Mouse (Mus musculus) thymus, adult 2 months (tissue): ENCODE measurements around the gene Hnrnpc. TPM values are rescaled to one million over a fixed set of nuclear protein-coding genes. Genes with fewer than 3 reads are reported as not detected.
"Not testable (repeated sequence)": the region's sequence is repeated elsewhere in the genome, so short reads cannot be mapped to it uniquely, and the experiment has no call there.

ENCODE experiments used
- DNase-seq: peaks from one replicate; pipeline ENCODE4 v3.0.0; 2021
- H3K27ac ChIP-seq: fragments of 200-500 bp; 2 replicates; pipeline ENCODE4 v1.5.1; 2012; ENCODE audit warnings: low read length, control low read depth; ENCODE audit not compliant: control insufficient read depth, insufficient read depth
- H3K27me3 ChIP-seq: fragments of 200-500 bp; 2 replicates; pipeline ENCODE4 v1.6.1; 2012; ENCODE audit warnings: mild to moderate bottlenecking, low read length, moderate library complexity, mixed read lengths; ENCODE audit not compliant: control insufficient read depth, insufficient read depth
- H3K36me3 ChIP-seq: fragments of 200-500 bp; 2 replicates; pipeline ENCODE4 v1.6.1; 2012; ENCODE audit warnings: mild to moderate bottlenecking, low read length, moderate library complexity; ENCODE audit not compliant: control insufficient read depth, insufficient read depth
- H3K4me1 ChIP-seq: fragments of 200-500 bp; replicated peaks from 2 replicates; pipeline ENCODE4 v1.6.1; 2012; ENCODE audit warnings: low read length; ENCODE audit not compliant: control insufficient read depth, insufficient read depth
- H3K4me3 ChIP-seq: fragments of 200-500 bp; 2 replicates; pipeline ENCODE4 v1.5.1; 2012; ENCODE audit warnings: mild to moderate bottlenecking, low read length, control low read depth, moderate library complexity; ENCODE audit not compliant: control insufficient read depth, insufficient read depth
- CTCF ChIP-seq: fragments of 200-500 bp; IDR thresholded peaks from 2 replicates; pipeline ENCODE4 v1.5.1; 2012; ENCODE audit warnings: mild to moderate bottlenecking, control low read depth, low read length, moderate library complexity, borderline replicate concordance; ENCODE audit not compliant: control insufficient read depth, poor library complexity, insufficient read depth; ENCODE audit errors: extremely low read depth
- POLR2A ChIP-seq: fragments of 200-500 bp; IDR thresholded peaks from 2 replicates; pipeline ENCODE4 v1.6.1; 2012; ENCODE audit warnings: mild to moderate bottlenecking, low read length, control low read depth, moderate library complexity; ENCODE audit not compliant: control insufficient read depth, poor library complexity, insufficient read depth; ENCODE audit errors: extremely low read depth
- WGBS: fragments of 180-500 bp; shearing (Covaris S2); methylation state at CpG from one replicate; pipeline ENCODE4 v1.1.7; 2018; 5-methylcytosine and 5-hydroxymethylcytosine counted together
- polyA plus RNA-seq: library from polyadenylated mRNA; depleted of rRNA; stranded (reverse); fragments of >200 nt; gene quantifications from 2 replicates; pipeline ENCODE4 v1.2.3, GENCODE M21; 2012

Hnrnpc gene
- polyA plus RNA-seq, 1 experiment = 171 TPM

- H3K4me3 ChIP-seq = no peak overlapping the region
Measured at GRCm38 (mm10) chr14:52045966-52046565, 57.8 kb downstream of the Hnrnpc start.

GRCm38 (mm10) chr14:52044901-52045678 is 58.7 kb downstream of the Hnrnpc start:
- TF ChIP-seq POLR2A (no peak), CTCF (no peak)
- H3K4me3 ChIP-seq = no peak overlapping the region
- no peaks in the 10 kb centered on the region for H3K4me1 ChIP-seq
- no peaks in the 10 kb centered on the region for H3K27me3 ChIP-seq
- DNase-seq = peak; percentile 60
- no peaks in the 10 kb centered on the region for H3K36me3 ChIP-seq
- WGBS = 7% methylated on average over 8 of the region's 8 CpGs
- no peak overlapping the region for H3K27ac ChIP-seq

More at GRCm38 (mm10) chr14:52045966-52046565, 57.8 kb downstream of the Hnrnpc start:
- no peak for DNase-seq
- Histone ChIP-seq H3K36me3 (no peaks in the 10 kb centered on the region), H3K27me3 (no peaks in the 10 kb centered on the region), H3K27ac (no peak overlapping the region), H3K4me1 (no peaks in the 10 kb centered on the region)
- WGBS = 92% methylated on average over 9 of the region's 9 CpGs
- TF ChIP-seq CTCF (no peak), POLR2A (no peak)

GRCm38 (mm10) chr14:52043446-52043845 is 60.4 kb downstream of the Hnrnpc start:
- WGBS = 78% methylated on average over 6 of the region's 6 CpGs
- TF ChIP-seq POLR2A (no peak), CTCF (no peak)
- Histone ChIP-seq H3K36me3 (no peaks in the 10 kb centered on the region), H3K27ac (no peak overlapping the region), H3K27me3 (no peaks in the 10 kb centered on the region), H3K4me1 (no peaks in the 10 kb centered on the region), H3K4me3 (no peak overlapping the region)
- no peak for DNase-seq

- not testable (repeated sequence) for H3K27ac ChIP-seq, H3K4me1 ChIP-seq, DNase-seq, H3K4me3 ChIP-seq, H3K36me3 ChIP-seq, H3K27me3 ChIP-seq
- WGBS = 16% methylated on average over 3 of the region's 3 CpGs
Measured at GRCm38 (mm10) chr14:52042359-52042758, 61.5 kb downstream of the Hnrnpc start, which contains the start of gene Olfr221. Gene Olfr221 (minus strand): TSS chr14:52042459.

GRCm38 (mm10) chr14:52039332-52039731 is 64.5 kb downstream of the Hnrnpc start:
- WGBS = 91% methylated on average over 5 of the region's 5 CpGs

GRCm38 (mm10) chr14:52035926-52036325 is 67.9 kb downstream of the Hnrnpc start:
- no peak for TF ChIP-seq POLR2A
- no peak for TF ChIP-seq CTCF
- no peak overlapping the region for H3K27ac ChIP-seq
- no peaks in the 10 kb centered on the region for H3K36me3 ChIP-seq
- WGBS = 97% methylated on average over 6 of the region's 6 CpGs
- H3K4me1 ChIP-seq = no peaks in the 10 kb centered on the region
- no peak for DNase-seq
- no peak overlapping the region for H3K4me3 ChIP-seq
- H3K27me3 ChIP-seq = no peaks in the 10 kb centered on the region

More at GRCm38 (mm10) chr14:52039332-52039731, 64.5 kb downstream of the Hnrnpc start:
- H3K36me3 ChIP-seq = no peaks in the 10 kb centered on the region
- TF ChIP-seq POLR2A (no peak), CTCF (no peak)
- H3K27me3 ChIP-seq = no peaks in the 10 kb centered on the region
- H3K4me3 ChIP-seq = no peak overlapping the region
- H3K4me1 ChIP-seq = no peaks in the 10 kb centered on the region
- no peak overlapping the region for H3K27ac ChIP-seq
- DNase-seq = no peak

- no peaks in the 10 kb centered on the region for H3K27me3 ChIP-seq
- no peak for TF ChIP-seq POLR2A
- TF ChIP-seq CTCF = no peak
- no peak for DNase-seq
- no peak overlapping the region for H3K4me3 ChIP-seq
- H3K27ac ChIP-seq = no peak overlapping the region
- peaks cover 9% of the 10 kb centered on the region for H3K4me1 ChIP-seq
- 93% methylated on average over 4 of the region's 4 CpGs for WGBS
- no peaks in the 10 kb centered on the region for H3K36me3 ChIP-seq
Measured at GRCm38 (mm10) chr14:52026342-52026741, 77.5 kb downstream of the Hnrnpc start.
